Mouse (Mus musculus): ENCODE results near the gene Wdr13. TPM values are rescaled to one million over a fixed set of nuclear protein-coding genes. Genes with fewer than 3 reads are reported as not detected.

Gene Wdr13
- polyA plus RNA-seq, 2 experiments: 18.7 to 90.6 TPM

GRCm38 (mm10) chrX:8125235-8125634, 7.5 kb downstream of the Wdr13 start:
- no peaks in the 10 kb centered on the region for H3K27me3 ChIP-seq (ENCODE audit: control insufficient read depth, insufficient read depth, low read length)
- no peak for TF ChIP-seq POLR2A (IDR thresholded peaks at IDR 0.05; ENCODE audit: borderline replicate concordance, extremely low read depth, insufficient read depth, insufficient read length)
- no peaks in the 10 kb centered on the region for H3K4me1 ChIP-seq (ENCODE audit: control insufficient read depth, insufficient read depth, low read length)
- ATAC-seq (ENCODE audit: low FRiP score, low read depth) (no peak), DNase-seq (ENCODE audit: low spot score) (no peak)
- no peak overlapping the region for H3K27ac ChIP-seq (replicated peaks; ENCODE audit: low read depth, low read length)
- H3K4me2 ChIP-seq (replicated peaks; ENCODE audit: low read depth, low read length, severe bottlenecking): no peak overlapping the region
- peaks cover 16% of the 10 kb centered on the region; the same call in 1 of the 2 replicates for H3K36me3 ChIP-seq (ENCODE audit: control insufficient read depth, insufficient read depth, low read length)
- no peaks in the 10 kb centered on the region for H3K9me3 ChIP-seq (ENCODE audit: control insufficient read depth, low read length)
- WGBS: 79% methylated on average over 7 of the region's 7 CpGs
- no peak overlapping the region for H3K4me3 ChIP-seq (replicated peaks; ENCODE audit: low read length)
- H3K9ac ChIP-seq (ENCODE audit: low read depth, low read length, severe bottlenecking): no peak overlapping the region

- no peak overlapping the region for H3K27ac ChIP-seq (replicated peaks; ENCODE audit: low read depth, low read length)
- peaks cover 16% of the 10 kb centered on the region; the same call in 1 of the 2 replicates for H3K36me3 ChIP-seq (ENCODE audit: control insufficient read depth, insufficient read depth, low read length)
- no peaks in the 10 kb centered on the region for H3K9me3 ChIP-seq (ENCODE audit: control insufficient read depth, low read length)
- DNase-seq (ENCODE audit: low spot score) (no peak), ATAC-seq (ENCODE audit: low FRiP score, low read depth) (no peak)
- H3K4me2 ChIP-seq (replicated peaks; ENCODE audit: low read depth, low read length, severe bottlenecking): no peak overlapping the region
- no peaks in the 10 kb centered on the region for H3K27me3 ChIP-seq (ENCODE audit: control insufficient read depth, insufficient read depth, low read length)
- no peaks in the 10 kb centered on the region for H3K4me1 ChIP-seq (ENCODE audit: control insufficient read depth, insufficient read depth, low read length)
- H3K9ac ChIP-seq (ENCODE audit: low read depth, low read length, severe bottlenecking): no peak overlapping the region
- WGBS: 82% methylated on average over 6 of the region's 6 CpGs
- TF ChIP-seq POLR2A (IDR thresholded peaks at IDR 0.05; ENCODE audit: borderline replicate concordance, extremely low read depth, insufficient read depth, insufficient read length): no peak
- H3K4me3 ChIP-seq (replicated peaks; ENCODE audit: low read length): no peak overlapping the region
Measured at GRCm38 (mm10) chrX:8123821-8124470, 8.7 kb downstream of the Wdr13 start.

- TF ChIP-seq POLR2A (IDR thresholded peaks at IDR 0.05; ENCODE audit: borderline replicate concordance, extremely low read depth, insufficient read depth, insufficient read length): no peak
- no peak for DNase-seq (ENCODE audit: low spot score)
- no peak for ATAC-seq (ENCODE audit: low FRiP score, low read depth)
- Histone ChIP-seq H3K4me1 (ENCODE audit: control insufficient read depth, insufficient read depth, low read length) (no peaks in the 10 kb centered on the region), H3K36me3 (ENCODE audit: control insufficient read depth, insufficient read depth, low read length) (no peaks in the 10 kb centered on the region), H3K9ac (ENCODE audit: low read depth, low read length, severe bottlenecking) (no peak overlapping the region), H3K27me3 (ENCODE audit: control insufficient read depth, insufficient read depth, low read length) (no peaks in the 10 kb centered on the region), H3K9me3 (ENCODE audit: control insufficient read depth, low read length) (no peaks in the 10 kb centered on the region), H3K4me3 (replicated peaks; ENCODE audit: low read length) (no peak overlapping the region), H3K27ac (replicated peaks; ENCODE audit: low read depth, low read length) (no peak overlapping the region), H3K4me2 (replicated peaks; ENCODE audit: low read depth, low read length, severe bottlenecking) (no peak overlapping the region)
Measured at GRCm38 (mm10) chrX:8117264-8117663, 15.4 kb downstream of the Wdr13 start.

- no peak for DNase-seq (ENCODE audit: low spot score)
- no peaks in the 10 kb centered on the region for H3K9me3 ChIP-seq (ENCODE audit: control insufficient read depth, low read length)
- no peak overlapping the region for H3K4me3 ChIP-seq (replicated peaks; ENCODE audit: low read length)
- no peaks in the 10 kb centered on the region for H3K27me3 ChIP-seq (ENCODE audit: control insufficient read depth, insufficient read depth, low read length)
- no peaks in the 10 kb centered on the region for H3K4me1 ChIP-seq (ENCODE audit: control insufficient read depth, insufficient read depth, low read length)
- 80% methylated on average over 4 of the region's 4 CpGs for WGBS
- H3K27ac ChIP-seq (replicated peaks; ENCODE audit: low read depth, low read length): no peak overlapping the region
- H3K36me3 ChIP-seq (ENCODE audit: control insufficient read depth, insufficient read depth, low read length): no peaks in the 10 kb centered on the region
- H3K9ac ChIP-seq (ENCODE audit: low read depth, low read length, severe bottlenecking): no peak overlapping the region
- TF ChIP-seq POLR2A (IDR thresholded peaks at IDR 0.05; ENCODE audit: borderline replicate concordance, extremely low read depth, insufficient read depth, insufficient read length): no peak
- ATAC-seq (ENCODE audit: low FRiP score, low read depth): no peak
- H3K4me2 ChIP-seq (replicated peaks; ENCODE audit: low read depth, low read length, severe bottlenecking): no peak overlapping the region
Measured at GRCm38 (mm10) chrX:8115275-8115674, 17.4 kb downstream of the Wdr13 start.

- no peak for DNase-seq (ENCODE audit: low spot score)
- Histone ChIP-seq H3K9me3 (ENCODE audit: control insufficient read depth, low read length) (no peaks in the 10 kb centered on the region), H3K36me3 (ENCODE audit: control insufficient read depth, insufficient read depth, low read length) (no peaks in the 10 kb centered on the region), H3K9ac (ENCODE audit: low read depth, low read length, severe bottlenecking) (no peak overlapping the region), H3K4me3 (replicated peaks; ENCODE audit: low read length) (no peak overlapping the region), H3K27me3 (ENCODE audit: control insufficient read depth, insufficient read depth, low read length) (no peaks in the 10 kb centered on the region), H3K4me1 (ENCODE audit: control insufficient read depth, insufficient read depth, low read length) (no peaks in the 10 kb centered on the region), H3K4me2 (replicated peaks; ENCODE audit: low read depth, low read length, severe bottlenecking) (no peak overlapping the region), H3K27ac (replicated peaks; ENCODE audit: low read depth, low read length) (no peak overlapping the region)
- no peak for TF ChIP-seq POLR2A (IDR thresholded peaks at IDR 0.05; ENCODE audit: borderline replicate concordance, extremely low read depth, insufficient read depth, insufficient read length)
- no peak for ATAC-seq (ENCODE audit: low FRiP score, low read depth)
- WGBS: 94% methylated on average over 3 of the region's 3 CpGs
Measured at GRCm38 (mm10) chrX:8105019-8105418, 27.7 kb downstream of the Wdr13 start.
